Mouse (Mus musculus): ENCODE measurements at regions not wholly inside any gene's neighbourhood (a gene's known extent, or its start where the extent isn't known, plus 50 kb on each side); places are given as distances from the start of the nearest gene placed in this dataset.

DNA sequence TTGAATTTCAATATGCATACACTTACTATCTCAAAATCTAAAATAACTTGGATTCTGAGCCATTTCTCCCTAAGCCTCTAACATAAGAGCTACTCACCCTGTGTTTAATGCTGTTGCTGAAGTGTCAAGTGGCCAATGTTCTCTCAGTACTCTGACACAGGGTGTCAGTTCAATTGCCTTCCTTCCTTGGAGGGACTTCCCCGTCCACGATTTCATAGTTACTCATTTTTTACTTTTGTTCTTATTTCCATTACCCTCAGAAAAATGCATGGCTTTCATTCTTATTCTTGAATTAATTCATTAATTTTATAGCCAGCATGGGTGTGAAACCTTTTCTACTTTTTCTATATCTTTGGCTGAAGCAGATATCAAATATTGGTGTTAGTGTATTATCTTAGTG lies 623.9 kb downstream of the Kcnj2 start:
- TF ChIP-seq CTCF (IDR thresholded peaks at IDR 0.05; ENCODE audit: low read depth) (no peak), EP300 (optimal IDR thresholded peaks at IDR 0.05) (no peak)
